Mouse (Mus musculus) bone marrow macrophage, adult 2 months (primary cell): ENCODE results near the gene Ms4a4a.

Experiments
- CTCF ChIP-seq: IDR thresholded peaks from 2 replicates; pipeline ENCODE4 v1.5.1; 2012; ENCODE audit warnings: low read depth, mild to moderate bottlenecking, low read length, moderate library complexity
- POLR2A ChIP-seq: IDR thresholded peaks from 2 replicates; pipeline ENCODE4 v1.6.1; 2012; ENCODE audit warnings: mild to moderate bottlenecking, low read depth, low read length, borderline replicate concordance

GRCm38 (mm10) chr19:11395769-11396168, 20.4 kb downstream of the Ms4a4a start:
- TF ChIP-seq POLR2A (no peak), CTCF (no peak)
